Mouse (Mus musculus): ENCODE data around the gene Slc12a5. TPM values are rescaled to one million over a fixed set of nuclear protein-coding genes. Genes with fewer than 3 reads are reported as not detected.
A peak's percentile ranks its signal among the peaks of the same experiment; 100 is the strongest.

Gene Slc12a5
- total RNA-seq, 2 experiments from 2014 or later, result 0.27 to 0.96 TPM

GRCm38 (mm10) chr2:165014935-165015334, 54.3 kb downstream of the Slc12a5 start:
- peak; percentile 61 for ATAC-seq (replicated peaks; ENCODE audit: poor library complexity)

GRCm38 (mm10) chr2:165020490-165020889, 59.9 kb downstream of the Slc12a5 start:
- ATAC-seq (replicated peaks; ENCODE audit: poor library complexity), result no peak; the same call in 1 of the 2 replicates

- ATAC-seq (replicated peaks; ENCODE audit: poor library complexity), result 0 out of 2 replicates have a peak, but pooled peaks have one; percentile 29
These were observed 66.6 kb downstream of the Slc12a5 start for GRCm38 (mm10) chr2:165027163-165027562.

DNA sequence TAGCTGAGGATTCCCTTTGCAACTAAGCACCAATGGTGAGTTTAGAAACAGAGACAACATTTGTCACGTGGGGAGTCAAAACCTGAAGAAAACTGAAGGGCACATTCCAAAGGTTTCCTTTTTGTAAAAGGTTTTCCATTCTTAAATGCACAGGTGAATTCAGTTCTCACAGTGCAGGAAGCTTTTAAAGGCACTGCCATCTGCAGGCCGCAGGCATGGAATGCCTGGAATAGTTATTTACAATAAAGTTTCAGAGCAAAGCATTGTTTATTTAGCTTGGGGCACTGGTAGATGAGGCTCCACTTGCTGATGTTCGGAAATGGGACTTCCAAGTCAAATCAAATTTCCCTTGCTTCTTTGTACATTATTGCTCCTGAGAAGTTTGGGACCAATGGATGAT, 71.9 kb downstream of the Slc12a5 start:
- ATAC-seq (replicated peaks; ENCODE audit: poor library complexity), result no peak

GRCm38 (mm10) chr2:165033306-165033705, 72.7 kb downstream of the Slc12a5 start:
- no peak for ATAC-seq (replicated peaks; ENCODE audit: poor library complexity)

- ATAC-seq (replicated peaks; ENCODE audit: poor library complexity), result peak; percentile 99
These were observed 73.8 kb downstream of the Slc12a5 start, which contains the start of gene Ncoa5 for GRCm38 (mm10) chr2:165034131-165035057. Gene Ncoa5, minus strand, starts transcription at chr2:165034867.

GRCm38 (mm10) chr2:165035058-165035431, 74.4 kb downstream of the Slc12a5 start:
- no peak for ATAC-seq (replicated peaks; ENCODE audit: poor library complexity)

GRCm38 (mm10) chr2:165037415-165037814, 76.8 kb downstream of the Slc12a5 start:
- ATAC-seq (replicated peaks; ENCODE audit: poor library complexity), result no peak

DNA sequence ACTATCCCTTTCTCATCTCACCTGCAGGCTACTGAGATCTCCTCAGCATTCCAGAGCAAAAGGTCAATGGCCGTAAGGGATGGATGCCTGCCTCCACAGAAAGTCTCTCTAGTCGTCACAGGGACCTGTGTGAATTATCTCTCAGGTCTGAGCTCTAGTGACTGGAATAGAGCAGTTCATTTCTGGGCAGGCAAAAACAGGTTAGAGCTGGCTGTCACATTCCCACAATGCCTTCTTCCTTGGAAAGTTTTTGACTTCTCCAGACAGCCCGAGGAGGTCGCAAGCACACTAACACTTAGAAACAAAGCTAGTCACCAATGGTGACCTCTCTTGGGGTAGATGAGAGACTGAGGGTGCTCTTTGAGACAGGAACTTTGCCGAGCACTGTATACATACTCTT, 81.5 kb downstream of the Slc12a5 start:
- no peak for ATAC-seq (replicated peaks; ENCODE audit: poor library complexity)

- ATAC-seq (replicated peaks; ENCODE audit: poor library complexity), result peak; percentile 65
These were observed 82.6 kb downstream of the Slc12a5 start for GRCm38 (mm10) chr2:165043090-165043636.

DNA sequence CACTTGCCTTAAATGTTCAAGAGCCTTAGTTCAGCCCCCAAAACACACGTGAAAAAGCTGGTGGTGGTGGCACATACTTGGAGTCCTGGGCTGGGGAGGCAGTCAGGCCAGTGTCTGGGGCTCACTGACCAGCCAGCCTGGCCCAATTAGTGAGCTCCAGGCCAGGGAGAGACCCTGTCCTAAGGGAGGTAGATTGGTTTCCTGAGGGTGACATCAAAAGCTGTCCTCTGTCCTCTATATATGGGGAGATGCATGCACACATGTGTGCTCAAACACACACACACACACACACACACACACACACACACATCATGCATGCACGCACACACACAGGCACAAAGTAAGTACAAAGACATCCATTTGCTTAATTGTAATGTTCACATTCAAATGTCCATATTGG, 83.1 kb downstream of the Slc12a5 start:
- no peak for ATAC-seq (replicated peaks; ENCODE audit: poor library complexity)

DNA sequence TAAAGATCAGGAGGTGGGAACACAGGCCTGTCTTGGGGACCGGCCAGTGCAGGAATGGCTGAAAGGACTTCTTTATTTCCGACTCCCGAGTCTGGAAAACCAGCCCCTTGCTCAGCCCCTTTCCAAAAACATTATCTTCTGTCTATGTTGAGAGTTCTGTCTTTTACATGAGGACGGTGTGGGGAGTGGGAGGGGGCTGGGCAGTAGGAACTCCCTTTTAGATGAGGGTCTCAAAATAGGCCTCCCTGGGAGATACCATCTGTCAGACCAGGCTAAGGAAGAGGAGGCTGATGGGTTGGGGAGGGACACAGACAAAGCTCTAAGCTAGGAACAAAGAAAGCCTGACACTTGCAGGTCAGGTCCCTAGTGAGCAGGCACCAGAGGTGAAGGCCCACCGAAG, 88.4 kb downstream of the Slc12a5 start:
- ATAC-seq (replicated peaks; ENCODE audit: poor library complexity), result no peak

Other genes starting within 250 kb of the Slc12a5 start
- not detected in 2 replicates for gene Spint5, start 245.5 kb upstream of the Slc12a5 start, total RNA-seq (2015)
- not detected in 2 replicates for gene Spint5, start 245.5 kb upstream of the Slc12a5 start, total RNA-seq (2017)
- gene Wfdc3, start 214.9 kb upstream of the Slc12a5 start, total RNA-seq (2015), result 0.20 and 0.29 TPM in 2 replicates
- 0.41 TPM in 1 of 2 replicates, not detected in the other for gene Wfdc3, start 214.9 kb upstream of the Slc12a5 start, total RNA-seq (2017)
- gene Dnttip1, start 214.8 kb upstream of the Slc12a5 start, total RNA-seq (2015), result 24.1 and 31.3 TPM in 2 replicates
- 32.0 and 38.4 TPM in 2 replicates for gene Dnttip1, start 214.8 kb upstream of the Slc12a5 start, total RNA-seq (2017)
- gene Ube2c, start 190.9 kb upstream of the Slc12a5 start, total RNA-seq (2015), result 271 and 279 TPM in 2 replicates
- 142 and 184 TPM in 2 replicates for gene Ube2c, start 190.9 kb upstream of the Slc12a5 start, total RNA-seq (2017)
- gene Tnnc2, start 180.8 kb upstream of the Slc12a5 start, total RNA-seq (2015), result not detected in 2 replicates
- gene Tnnc2, start 180.8 kb upstream of the Slc12a5 start, total RNA-seq (2017), result not detected in 2 replicates
- gene Snx21, start 175.0 kb upstream of the Slc12a5 start, total RNA-seq (2015), result 0.42 and 0.49 TPM in 2 replicates
- 0.37 and 0.88 TPM in 2 replicates for gene Snx21, start 175.0 kb upstream of the Slc12a5 start, total RNA-seq (2017)
- 13.2 and 14.2 TPM in 2 replicates for gene Acot8, start 155.9 kb upstream of the Slc12a5 start, total RNA-seq (2015)
- gene Acot8, start 155.9 kb upstream of the Slc12a5 start, total RNA-seq (2017), result 22.2 and 26.4 TPM in 2 replicates
- gene Zswim3, start 155.7 kb upstream of the Slc12a5 start, total RNA-seq (2015), result 4.3 and 6.7 TPM in 2 replicates
- 2.5 and 2.8 TPM in 2 replicates for gene Zswim3, start 155.7 kb upstream of the Slc12a5 start, total RNA-seq (2017)
- gene Zswim1, start 138.1 kb upstream of the Slc12a5 start, total RNA-seq (2015), result 6.3 and 9.0 TPM in 2 replicates
- gene Zswim1, start 138.1 kb upstream of the Slc12a5 start, total RNA-seq (2017), result 3.1 and 4.4 TPM in 2 replicates
- gene Spata25, start 132.3 kb upstream of the Slc12a5 start, total RNA-seq (2015), result not detected in 2 replicates
- not detected in 2 replicates for gene Spata25, start 132.3 kb upstream of the Slc12a5 start, total RNA-seq (2017)
- 69.5 and 69.8 TPM in 2 replicates for gene Ctsa, start 127.9 kb upstream of the Slc12a5 start, total RNA-seq (2015)
- gene Ctsa, start 127.9 kb upstream of the Slc12a5 start, total RNA-seq (2017), result 71.5 and 77.0 TPM in 2 replicates
- gene Neurl2, start 127.3 kb upstream of the Slc12a5 start, total RNA-seq (2015), result 3.4 and 4.3 TPM in 2 replicates
- gene Neurl2, start 127.3 kb upstream of the Slc12a5 start, total RNA-seq (2017), result 0.57 and 1.9 TPM in 2 replicates
- 0.10 TPM in 1 of 2 replicates, not detected in the other for gene Pltp, start 103.1 kb upstream of the Slc12a5 start, total RNA-seq (2015)
- gene Pltp, start 103.1 kb upstream of the Slc12a5 start, total RNA-seq (2017), result not detected in 2 replicates
- 34.1 and 36.3 TPM in 2 replicates for gene Pcif1, start 81.5 kb upstream of the Slc12a5 start, total RNA-seq (2015)
- gene Pcif1, start 81.5 kb upstream of the Slc12a5 start, total RNA-seq (2017), result 21.7 and 40.4 TPM in 2 replicates
- 10.4 and 11.3 TPM in 2 replicates for gene Zfp335, start 49.0 kb upstream of the Slc12a5 start, total RNA-seq (2015)
- 6.8 and 8.2 TPM in 2 replicates for gene Zfp335, start 49.0 kb upstream of the Slc12a5 start, total RNA-seq (2017)
- gene Mmp9, start 20.0 kb upstream of the Slc12a5 start, total RNA-seq (2015), result 11.2 and 14.2 TPM in 2 replicates
- gene Mmp9, start 20.0 kb upstream of the Slc12a5 start, total RNA-seq (2017), result 5.7 and 11.8 TPM in 2 replicates
- 17.0 and 19.8 TPM in 2 replicates for gene Ncoa5, start 74.1 kb downstream of the Slc12a5 start, total RNA-seq (2015)
- gene Ncoa5, start 74.1 kb downstream of the Slc12a5 start, total RNA-seq (2017), result 31.2 and 40.9 TPM in 2 replicates
- gene Cd40, start 94.8 kb downstream of the Slc12a5 start, total RNA-seq (2015), result 0.84 TPM in 1 of 2 replicates, not detected in the other
- 0.92 TPM in 1 of 2 replicates, not detected in the other for gene Cd40, start 94.8 kb downstream of the Slc12a5 start, total RNA-seq (2017)
- not detected in 2 replicates for gene 1700025C18Rik, start 129.9 kb downstream of the Slc12a5 start, total RNA-seq (2015)
- gene 1700025C18Rik, start 129.9 kb downstream of the Slc12a5 start, total RNA-seq (2017), result not detected in 2 replicates